Mouse (Mus musculus): ENCODE measurements around the gene Sdk2. TPM values are rescaled to one million over a fixed set of nuclear protein-coding genes. Genes with fewer than 3 reads are reported as not detected.

The Sdk2 gene
- polyA plus RNA-seq, 1 experiment from 2014 or later: 5.3 TPM

GRCm38 (mm10) chr11:113737912-113738311 lies 328.9 kb downstream of the Sdk2 start:
- H3K4me1 ChIP-seq (ENCODE audit: control insufficient read depth, insufficient read depth, low read length): peaks cover 5% of the 10 kb centered on the region; the same call in 1 of the 2 replicates
- H3K9ac ChIP-seq (replicated peaks; ENCODE audit: low read length): no peak overlapping the region
- H3K9me3 ChIP-seq (ENCODE audit: control insufficient read depth, low read length): no peaks in the 10 kb centered on the region
- no peak overlapping the region for H3K27ac ChIP-seq (replicated peaks; ENCODE audit: low read depth, low read length)
- H3K4me2 ChIP-seq (ENCODE audit: low read length): no peak overlapping the region
- ATAC-seq (ENCODE audit: low FRiP score, low TSS enrichment) (no peak), DNase-seq (no peak)
- H3K4me3 ChIP-seq (replicated peaks; ENCODE audit: low read depth, low read length): no peak overlapping the region
- WGBS: 79% methylated on average over 8 of the region's 8 CpGs
- H3K27me3 ChIP-seq (ENCODE audit: control insufficient read depth, insufficient read depth, low read length): no peaks in the 10 kb centered on the region
- no peaks in the 10 kb centered on the region for H3K36me3 ChIP-seq (ENCODE audit: control insufficient read depth, insufficient read depth, low read length)

GRCm38 (mm10) chr11:113737553-113737854 lies 329.3 kb downstream of the Sdk2 start:
- no peak overlapping the region for H3K9ac ChIP-seq (replicated peaks; ENCODE audit: low read length)
- ATAC-seq (ENCODE audit: low FRiP score, low TSS enrichment) (no peak), DNase-seq (no peak)
- no peak overlapping the region for H3K4me3 ChIP-seq (replicated peaks; ENCODE audit: low read depth, low read length)
- peaks cover 5% of the 10 kb centered on the region; the same call in 1 of the 2 replicates for H3K4me1 ChIP-seq (ENCODE audit: control insufficient read depth, insufficient read depth, low read length)
- H3K27me3 ChIP-seq (ENCODE audit: control insufficient read depth, insufficient read depth, low read length): no peaks in the 10 kb centered on the region
- no peak overlapping the region for H3K4me2 ChIP-seq (ENCODE audit: low read length)
- H3K9me3 ChIP-seq (ENCODE audit: control insufficient read depth, low read length): no peaks in the 10 kb centered on the region
- 95% methylated on average over 3 of the region's 3 CpGs for WGBS
- no peaks in the 10 kb centered on the region for H3K36me3 ChIP-seq (ENCODE audit: control insufficient read depth, insufficient read depth, low read length)
- no peak overlapping the region for H3K27ac ChIP-seq (replicated peaks; ENCODE audit: low read depth, low read length)

- ATAC-seq (ENCODE audit: low FRiP score, low TSS enrichment) (no peak), DNase-seq (no peak)
- Histone ChIP-seq H3K4me1 (ENCODE audit: control insufficient read depth, insufficient read depth, low read length) (peaks cover 5% of the 10 kb centered on the region; the same call in 1 of the 2 replicates), H3K9me3 (ENCODE audit: control insufficient read depth, low read length) (no peaks in the 10 kb centered on the region), H3K27me3 (ENCODE audit: control insufficient read depth, insufficient read depth, low read length) (no peaks in the 10 kb centered on the region), H3K27ac (replicated peaks; ENCODE audit: low read depth, low read length) (no peak overlapping the region), H3K9ac (replicated peaks; ENCODE audit: low read length) (no peak overlapping the region), H3K36me3 (ENCODE audit: control insufficient read depth, insufficient read depth, low read length) (no peaks in the 10 kb centered on the region), H3K4me3 (replicated peaks; ENCODE audit: low read depth, low read length) (no peak overlapping the region), H3K4me2 (ENCODE audit: low read length) (no peak overlapping the region)
- WGBS: 81% methylated on average over 11 of the region's 11 CpGs
Observed at GRCm38 (mm10) chr11:113736848-113737552, 329.8 kb downstream of the Sdk2 start.

GRCm38 (mm10) chr11:113735151-113735550 lies 331.7 kb downstream of the Sdk2 start:
- no peaks in the 10 kb centered on the region for H3K9me3 ChIP-seq (ENCODE audit: control insufficient read depth, low read length)
- H3K27ac ChIP-seq (replicated peaks; ENCODE audit: low read depth, low read length): no peak overlapping the region
- H3K27me3 ChIP-seq (ENCODE audit: control insufficient read depth, insufficient read depth, low read length): no peaks in the 10 kb centered on the region
- no peak overlapping the region for H3K4me2 ChIP-seq (ENCODE audit: low read length)
- H3K36me3 ChIP-seq (ENCODE audit: control insufficient read depth, insufficient read depth, low read length): no peaks in the 10 kb centered on the region
- ATAC-seq (ENCODE audit: low FRiP score, low TSS enrichment): no peak
- no peak overlapping the region for H3K4me3 ChIP-seq (replicated peaks; ENCODE audit: low read depth, low read length)
- WGBS: 84% methylated on average over 6 of the region's 6 CpGs
- no peak overlapping the region for H3K9ac ChIP-seq (replicated peaks; ENCODE audit: low read length)
- peaks cover 5% of the 10 kb centered on the region; the same call in 1 of the 2 replicates for H3K4me1 ChIP-seq (ENCODE audit: control insufficient read depth, insufficient read depth, low read length)
- DNase-seq: no peak

GRCm38 (mm10) chr11:113733631-113734364 lies 333.0 kb downstream of the Sdk2 start:
- no peak overlapping the region for H3K27ac ChIP-seq (replicated peaks; ENCODE audit: low read depth, low read length)
- H3K4me1 ChIP-seq (ENCODE audit: control insufficient read depth, insufficient read depth, low read length): no peaks in the 10 kb centered on the region
- WGBS: 66% methylated on average over 6 of the region's 6 CpGs
- no peak overlapping the region for H3K4me2 ChIP-seq (ENCODE audit: low read length)
- no peak overlapping the region for H3K9ac ChIP-seq (replicated peaks; ENCODE audit: low read length)
- H3K9me3 ChIP-seq (ENCODE audit: control insufficient read depth, low read length): no peaks in the 10 kb centered on the region
- no peaks in the 10 kb centered on the region for H3K27me3 ChIP-seq (ENCODE audit: control insufficient read depth, insufficient read depth, low read length)
- no peak overlapping the region for H3K4me3 ChIP-seq (replicated peaks; ENCODE audit: low read depth, low read length)
- no peak for ATAC-seq (ENCODE audit: low FRiP score, low TSS enrichment)
- peaks cover 9% of the 10 kb centered on the region for H3K36me3 ChIP-seq (ENCODE audit: control insufficient read depth, insufficient read depth, low read length)
- no peak for DNase-seq

GRCm38 (mm10) chr11:113731945-113732612 lies 334.8 kb downstream of the Sdk2 start:
- no peaks in the 10 kb centered on the region for H3K4me1 ChIP-seq (ENCODE audit: control insufficient read depth, insufficient read depth, low read length)

GRCm38 (mm10) chr11:113730879-113731278 lies 336.0 kb downstream of the Sdk2 start:
- Histone ChIP-seq H3K27ac (replicated peaks; ENCODE audit: low read depth, low read length) (no peak overlapping the region), H3K4me3 (replicated peaks; ENCODE audit: low read depth, low read length) (no peak overlapping the region), H3K4me2 (ENCODE audit: low read length) (no peak overlapping the region), H3K4me1 (ENCODE audit: control insufficient read depth, insufficient read depth, low read length) (no peaks in the 10 kb centered on the region), H3K27me3 (ENCODE audit: control insufficient read depth, insufficient read depth, low read length) (no peaks in the 10 kb centered on the region), H3K9me3 (ENCODE audit: control insufficient read depth, low read length) (no peaks in the 10 kb centered on the region), H3K9ac (replicated peaks; ENCODE audit: low read length) (no peak overlapping the region), H3K36me3 (ENCODE audit: control insufficient read depth, insufficient read depth, low read length) (peaks cover 34% of the 10 kb centered on the region)
- no peak for DNase-seq
- WGBS: 91% methylated on average over 3 of the region's 3 CpGs
- ATAC-seq (ENCODE audit: low FRiP score, low TSS enrichment): no peak

More at GRCm38 (mm10) chr11:113731945-113732612, 334.8 kb downstream of the Sdk2 start:
- WGBS: 92% methylated on average over 10 of the region's 10 CpGs
- H3K9ac ChIP-seq (replicated peaks; ENCODE audit: low read length): no peak overlapping the region
- peaks cover 26% of the 10 kb centered on the region for H3K36me3 ChIP-seq (ENCODE audit: control insufficient read depth, insufficient read depth, low read length)
- H3K9me3 ChIP-seq (ENCODE audit: control insufficient read depth, low read length): no peaks in the 10 kb centered on the region
- H3K4me2 ChIP-seq (ENCODE audit: low read length): no peak overlapping the region
- no peak overlapping the region for H3K4me3 ChIP-seq (replicated peaks; ENCODE audit: low read depth, low read length)
- no peak overlapping the region for H3K27ac ChIP-seq (replicated peaks; ENCODE audit: low read depth, low read length)
- ATAC-seq (ENCODE audit: low FRiP score, low TSS enrichment) (no peak), DNase-seq (no peak)
- no peaks in the 10 kb centered on the region for H3K27me3 ChIP-seq (ENCODE audit: control insufficient read depth, insufficient read depth, low read length)

- H3K4me1 ChIP-seq (ENCODE audit: control insufficient read depth, insufficient read depth, low read length): no peaks in the 10 kb centered on the region
- ATAC-seq (ENCODE audit: low FRiP score, low TSS enrichment): no peak
- H3K9ac ChIP-seq (replicated peaks; ENCODE audit: low read length): no peak overlapping the region
- no peak overlapping the region for H3K4me2 ChIP-seq (ENCODE audit: low read length)
- no peaks in the 10 kb centered on the region for H3K27me3 ChIP-seq (ENCODE audit: control insufficient read depth, insufficient read depth, low read length)
- H3K9me3 ChIP-seq (ENCODE audit: control insufficient read depth, low read length): no peaks in the 10 kb centered on the region
- peaks cover 37% of the 10 kb centered on the region for H3K36me3 ChIP-seq (ENCODE audit: control insufficient read depth, insufficient read depth, low read length)
- no peak overlapping the region for H3K4me3 ChIP-seq (replicated peaks; ENCODE audit: low read depth, low read length)
- DNase-seq: no peak
- WGBS: 67% methylated on average over 8 of the region's 8 CpGs
- H3K27ac ChIP-seq (replicated peaks; ENCODE audit: low read depth, low read length): no peak overlapping the region
Observed at GRCm38 (mm10) chr11:113729917-113730316, 336.9 kb downstream of the Sdk2 start.

All from midbrain, embryonic 14.5 days (tissue).